Mouse (Mus musculus): Measurements from ENCODE around the gene Oaz1. TPM values are rescaled to one million over a fixed set of nuclear protein-coding genes. Genes with fewer than 3 reads are reported as not detected.

The Oaz1 gene
- polyA plus RNA-seq, 1 experiment from 2014 or later, result 1,556 TPM

DNA sequence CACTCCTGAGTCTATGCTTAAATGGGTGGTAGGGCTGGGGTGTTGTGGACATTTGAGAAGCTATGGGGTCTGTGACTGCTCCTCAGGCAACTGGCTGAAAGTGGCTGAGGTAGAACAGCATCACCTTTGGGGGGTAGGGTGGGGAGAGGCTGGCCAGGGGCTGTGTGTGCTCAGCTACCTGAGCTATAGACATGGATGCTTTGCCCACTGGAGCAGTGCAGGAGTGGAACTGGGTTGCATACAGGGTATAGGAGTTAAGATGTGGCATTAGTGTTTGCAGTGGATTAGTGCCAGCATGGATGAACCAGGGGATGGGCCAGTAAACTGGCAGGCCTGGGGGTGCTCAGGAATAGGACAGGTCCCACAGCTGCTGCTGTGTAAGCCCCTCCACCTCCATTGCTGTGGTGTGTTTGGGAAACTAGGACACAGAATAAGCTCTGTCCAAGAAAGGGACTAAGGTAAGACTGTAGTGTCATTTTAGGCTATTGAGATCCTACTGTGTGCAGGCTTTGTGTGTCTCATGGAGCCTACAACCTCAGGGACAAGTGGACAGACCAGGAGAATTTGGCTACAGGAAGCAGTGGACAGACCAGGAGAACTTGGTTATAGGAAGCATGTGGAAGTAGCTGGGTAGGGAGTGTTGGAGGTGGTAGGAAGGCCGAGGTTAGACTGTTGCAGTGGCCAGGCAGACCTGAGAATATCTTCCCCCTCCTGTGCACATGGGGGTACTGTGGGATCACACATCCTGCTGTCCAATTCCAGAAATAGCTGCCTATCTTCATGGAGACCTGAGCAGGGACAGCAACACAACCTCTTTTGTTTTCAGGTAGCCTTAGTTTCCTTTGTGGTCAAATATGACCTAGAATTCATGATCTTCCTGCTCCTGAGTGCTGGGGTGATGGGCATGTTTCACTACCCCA lies 3.2 kb downstream of the Oaz1 start:
- H3K4me3 ChIP-seq (replicated peaks), result no peak overlapping the region
- no peak for ATAC-seq (ENCODE audit: insufficient read depth, low FRiP score, low read depth)
- no peaks in the 10 kb centered on the region for H3K9me3 ChIP-seq
- no peak overlapping the region for H3K27ac ChIP-seq
- WGBS, result 48% methylated on average over 1 of the region's 1 CpGs
- no peak overlapping the region for H3K4me2 ChIP-seq
- peaks cover 39% of the 10 kb centered on the region for H3K4me1 ChIP-seq
- peaks cover 13% of the 10 kb centered on the region for H3K27me3 ChIP-seq (replicated peaks)
- no peak overlapping the region for H3K9ac ChIP-seq
- peaks cover 15% of the 10 kb centered on the region for H3K36me3 ChIP-seq

DNA sequence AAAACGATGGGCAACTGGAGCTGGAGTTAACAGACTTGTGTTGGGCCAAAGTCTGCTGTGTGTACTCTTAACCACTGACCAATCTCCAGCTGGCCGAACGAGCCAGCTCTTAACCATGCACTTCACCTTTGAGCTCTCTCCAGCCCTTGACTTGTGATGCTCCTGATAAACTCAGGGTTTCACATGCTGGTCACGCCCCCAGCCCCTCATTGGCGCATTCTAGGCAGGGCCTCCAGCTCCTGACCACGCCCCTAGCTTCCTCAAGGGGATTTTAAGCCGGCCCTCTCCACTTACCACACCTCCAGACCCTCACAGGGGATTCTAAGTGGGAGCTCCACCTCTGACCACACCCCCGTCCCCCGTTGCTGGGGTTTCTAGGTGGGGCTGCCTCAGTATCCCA lies 4.7 kb downstream of the Oaz1 start:
- Histone ChIP-seq H3K27me3 (replicated peaks) (peaks cover 28% of the 10 kb centered on the region), H3K27ac (no peak overlapping the region), H3K4me2 (no peak overlapping the region), H3K4me1 (peaks cover 39% of the 10 kb centered on the region), H3K9me3 (no peaks in the 10 kb centered on the region), H3K36me3 (peaks cover 15% of the 10 kb centered on the region), H3K9ac (no peak overlapping the region), H3K4me3 (replicated peaks) (no peak overlapping the region)
- WGBS, result 3% methylated on average over 9 of the region's 9 CpGs
- ATAC-seq (ENCODE audit: insufficient read depth, low FRiP score, low read depth), result no peak

DNA sequence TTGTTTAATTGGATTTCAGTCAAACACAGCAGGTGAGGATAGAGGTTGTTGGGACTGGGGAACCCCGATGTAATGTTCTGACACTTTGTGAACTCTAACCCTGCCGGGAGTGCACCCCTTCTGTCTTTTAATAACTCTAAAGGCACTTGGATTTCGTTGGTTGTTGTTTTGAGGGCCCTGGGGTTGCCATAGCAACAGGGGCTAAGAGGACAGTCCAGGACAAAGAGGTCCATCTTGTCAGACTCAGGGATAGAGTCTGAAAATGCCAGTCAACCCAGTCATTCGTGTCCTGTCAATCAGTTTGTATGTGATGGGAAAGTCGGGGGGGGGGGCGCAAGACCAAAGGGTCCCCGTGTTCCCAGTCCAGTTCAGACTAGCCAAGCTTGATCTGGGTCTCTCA lies 6.4 kb downstream of the Oaz1 start:
- Histone ChIP-seq H3K4me2 (no peak overlapping the region), H3K9me3 (no peaks in the 10 kb centered on the region), H3K36me3 (peaks cover 15% of the 10 kb centered on the region), H3K27me3 (replicated peaks) (peaks cover 42% of the 10 kb centered on the region), H3K9ac (no peak overlapping the region), H3K4me3 (replicated peaks) (no peak overlapping the region), H3K4me1 (peaks cover 35% of the 10 kb centered on the region), H3K27ac (no peak overlapping the region)
- no peak for ATAC-seq (ENCODE audit: insufficient read depth, low FRiP score, low read depth)
- 65% methylated on average over 7 of the region's 7 CpGs for WGBS

DNA sequence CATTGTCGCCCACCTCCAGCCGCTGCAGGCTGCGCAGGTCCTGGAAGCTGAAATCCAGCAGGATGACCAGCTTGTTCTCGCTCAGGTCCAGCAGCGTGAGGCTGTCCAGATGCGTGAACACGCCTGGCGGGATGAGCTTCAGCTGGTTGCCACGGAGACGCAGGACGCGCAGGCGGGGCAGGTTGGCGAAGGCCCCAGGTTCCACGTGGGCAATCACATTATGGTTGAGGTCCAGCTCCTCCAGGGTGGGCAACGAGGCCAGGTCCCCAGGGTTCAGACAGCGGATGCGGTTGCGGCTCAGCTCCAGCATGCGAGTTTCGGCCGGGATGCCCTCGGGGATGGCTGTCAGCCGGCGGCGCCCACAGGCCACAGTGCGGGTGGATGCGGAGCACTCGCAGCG lies 9.2 kb downstream of the Oaz1 start:
- no peak overlapping the region for H3K27ac ChIP-seq
- no peak overlapping the region for H3K4me2 ChIP-seq
- peaks cover 13% of the 10 kb centered on the region for H3K4me1 ChIP-seq
- no peak for ATAC-seq (ENCODE audit: insufficient read depth, low FRiP score, low read depth)
- H3K27me3 ChIP-seq (replicated peaks), result peaks cover 42% of the 10 kb centered on the region
- no peak overlapping the region for H3K4me3 ChIP-seq (replicated peaks)
- WGBS, result 56% methylated on average over 30 of the region's 30 CpGs
- no peak overlapping the region for H3K9ac ChIP-seq
- no peaks in the 10 kb centered on the region for H3K9me3 ChIP-seq
- peaks cover 2% of the 10 kb centered on the region; the same call in 1 of the 2 replicates for H3K36me3 ChIP-seq

DNA sequence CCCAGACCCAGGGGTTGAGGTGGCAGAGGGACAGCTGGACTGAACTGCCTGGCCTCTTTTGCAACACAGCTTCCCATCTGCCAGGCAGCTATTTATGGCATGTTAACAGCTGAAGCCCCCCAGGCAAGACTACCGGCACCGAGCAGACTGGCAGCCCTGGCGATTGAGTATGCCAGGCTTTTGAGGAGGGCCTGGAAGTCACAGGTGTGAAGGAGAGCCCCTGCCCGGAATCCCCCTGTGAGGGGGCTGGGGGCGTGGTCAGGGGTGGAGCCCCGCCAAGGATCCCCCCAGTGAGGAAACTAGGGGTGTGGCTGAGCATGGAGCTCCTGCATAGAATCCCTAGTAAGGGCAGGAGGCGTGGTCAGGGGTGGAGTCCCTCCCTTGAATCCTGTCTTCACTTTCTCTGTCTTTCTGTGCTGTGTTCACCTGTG lies 10.5 kb downstream of the Oaz1 start:
- no peak overlapping the region for H3K9ac ChIP-seq
- no peaks in the 10 kb centered on the region for H3K36me3 ChIP-seq
- H3K9me3 ChIP-seq, result no peaks in the 10 kb centered on the region
- 0 out of 2 replicates have a peak, but pooled peaks cover 5% of the 10 kb centered on the region for H3K4me1 ChIP-seq
- peaks cover 48% of the 10 kb centered on the region for H3K27me3 ChIP-seq (replicated peaks)
- ATAC-seq (ENCODE audit: insufficient read depth, low FRiP score, low read depth), result no peak
- 47% methylated on average over 7 of the region's 7 CpGs for WGBS
- H3K4me2 ChIP-seq, result no peak overlapping the region
- no peak overlapping the region for H3K27ac ChIP-seq
- H3K4me3 ChIP-seq (replicated peaks), result no peak overlapping the region

DNA sequence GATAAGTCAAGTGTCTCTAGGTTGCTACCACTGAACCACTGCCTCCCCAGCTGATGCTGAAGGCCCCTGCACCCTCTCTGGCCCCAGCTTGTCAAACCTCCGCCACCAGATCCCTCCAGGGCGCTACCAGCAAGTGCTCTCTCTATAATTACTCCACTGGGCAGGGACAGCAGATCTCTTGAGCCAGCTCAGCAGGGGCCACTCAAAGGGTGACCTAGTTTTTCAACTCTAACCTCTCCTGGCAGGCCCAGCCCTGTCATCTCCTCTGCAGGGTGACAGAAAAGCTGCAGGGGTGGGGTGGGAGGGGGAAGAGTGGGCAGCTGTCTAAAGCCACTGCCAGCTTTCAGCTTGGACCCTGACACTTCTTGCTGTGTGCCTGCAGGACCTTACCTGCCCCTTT lies 11.4 kb downstream of the Oaz1 start:
- ATAC-seq (ENCODE audit: insufficient read depth, low FRiP score, low read depth), result no peak

DNA sequence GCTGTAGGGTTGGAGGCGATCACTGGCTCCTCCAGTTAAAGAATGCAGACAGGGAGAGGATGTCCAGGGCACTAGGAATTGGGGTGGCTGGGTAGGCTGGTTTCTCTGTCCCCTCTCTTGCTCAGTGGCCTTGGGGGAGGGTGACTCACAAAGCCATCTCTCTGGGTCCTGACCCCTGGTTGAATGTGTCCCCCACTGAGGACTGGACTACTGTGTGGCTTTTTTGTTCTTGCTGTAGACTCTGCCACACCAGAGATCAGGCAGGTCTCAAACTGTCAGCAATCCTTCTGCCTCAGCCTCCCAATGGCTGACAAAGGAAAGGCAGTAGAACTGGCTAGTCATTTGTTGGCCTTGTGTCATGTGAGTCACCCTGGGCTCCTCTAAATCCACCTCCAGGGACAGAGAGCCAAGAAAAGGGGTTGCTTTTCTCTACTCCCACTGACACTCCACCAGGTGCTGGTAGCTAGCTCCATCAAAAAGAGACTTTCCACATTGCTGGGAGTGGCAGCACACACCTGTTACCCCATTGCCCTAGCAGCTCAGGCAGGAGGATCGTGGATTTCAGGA lies 12.0 kb downstream of the Oaz1 start:
- Histone ChIP-seq H3K36me3 (no peaks in the 10 kb centered on the region), H3K27me3 (replicated peaks) (peaks cover 61% of the 10 kb centered on the region), H3K4me2 (no peak overlapping the region), H3K27ac (no peak overlapping the region), H3K4me1 (peaks cover 3% of the 10 kb centered on the region), H3K4me3 (replicated peaks) (no peak overlapping the region), H3K9me3 (no peaks in the 10 kb centered on the region), H3K9ac (no peak overlapping the region)
- 71% methylated on average over 2 of the region's 2 CpGs for WGBS
- no peak for ATAC-seq (ENCODE audit: insufficient read depth, low FRiP score, low read depth)

More for the DNA sequence above, 11.4 kb downstream of the Oaz1 start:
- no peaks in the 10 kb centered on the region for H3K9me3 ChIP-seq
- H3K4me2 ChIP-seq, result no peak overlapping the region
- peaks cover 56% of the 10 kb centered on the region for H3K27me3 ChIP-seq (replicated peaks)
- no peak overlapping the region for H3K4me3 ChIP-seq (replicated peaks)
- 12% methylated on average over 2 of the region's 2 CpGs for WGBS
- H3K36me3 ChIP-seq, result no peaks in the 10 kb centered on the region
- H3K9ac ChIP-seq, result no peak overlapping the region
- H3K27ac ChIP-seq, result no peak overlapping the region
- 0 out of 2 replicates have a peak, but pooled peaks cover 2% of the 10 kb centered on the region for H3K4me1 ChIP-seq

DNA sequence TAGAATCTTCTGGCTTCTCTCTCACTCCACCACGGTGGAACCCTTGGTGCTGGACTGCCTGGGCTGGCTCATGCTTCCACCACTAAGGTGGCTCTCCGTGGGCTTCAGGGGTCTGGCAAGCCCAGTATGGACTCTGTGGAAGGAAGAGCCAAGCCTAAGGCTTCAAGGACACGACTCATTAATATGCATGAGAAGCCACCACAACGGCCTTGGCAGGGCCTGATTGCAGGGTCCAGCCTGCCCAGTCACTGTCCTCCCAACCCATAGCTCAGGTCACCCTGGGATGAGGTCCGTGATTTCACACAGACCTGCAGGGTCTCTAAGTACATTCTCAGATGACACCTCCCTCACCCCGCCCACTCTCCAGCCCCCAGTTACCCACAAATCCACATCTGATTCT lies 13.4 kb downstream of the Oaz1 start:
- Histone ChIP-seq H3K9me3 (no peaks in the 10 kb centered on the region), H3K27ac (no peak overlapping the region), H3K9ac (no peak overlapping the region), H3K4me2 (no peak overlapping the region), H3K27me3 (replicated peaks) (peaks cover 61% of the 10 kb centered on the region), H3K4me3 (replicated peaks) (no peak overlapping the region), H3K4me1 (peaks cover 9% of the 10 kb centered on the region), H3K36me3 (no peaks in the 10 kb centered on the region)
- ATAC-seq (ENCODE audit: insufficient read depth, low FRiP score, low read depth), result no peak
- WGBS, result 59% methylated on average over 6 of the region's 6 CpGs

DNA sequence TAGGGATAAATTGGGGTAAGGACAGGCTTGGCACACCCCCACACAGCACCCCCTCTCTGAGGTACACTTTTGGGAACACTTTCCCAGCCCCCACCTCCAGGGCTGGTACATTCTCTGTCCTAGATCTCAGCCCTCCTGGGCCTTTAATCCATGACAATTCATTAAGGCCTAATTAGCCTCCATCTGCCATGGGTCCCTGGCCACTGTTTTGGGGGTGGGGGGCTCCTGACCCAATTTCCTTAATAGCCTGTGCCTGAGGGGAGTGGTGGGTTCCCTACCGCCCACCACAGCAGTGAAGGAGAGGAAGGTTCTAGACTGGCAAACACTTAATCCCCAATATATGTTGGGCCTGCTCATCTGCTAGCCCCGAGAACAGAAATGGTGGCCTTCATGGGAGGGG lies 15.2 kb downstream of the Oaz1 start:
- Histone ChIP-seq H3K4me3 (replicated peaks) (no peak overlapping the region), H3K36me3 (no peaks in the 10 kb centered on the region), H3K4me1 (peaks cover 9% of the 10 kb centered on the region), H3K9me3 (no peaks in the 10 kb centered on the region), H3K9ac (no peak overlapping the region), H3K27ac (no peak overlapping the region), H3K27me3 (replicated peaks) (peaks cover 57% of the 10 kb centered on the region), H3K4me2 (no peak overlapping the region)
- 67% methylated on average over 2 of the region's 2 CpGs for WGBS
- no peak for ATAC-seq (ENCODE audit: insufficient read depth, low FRiP score, low read depth)

DNA sequence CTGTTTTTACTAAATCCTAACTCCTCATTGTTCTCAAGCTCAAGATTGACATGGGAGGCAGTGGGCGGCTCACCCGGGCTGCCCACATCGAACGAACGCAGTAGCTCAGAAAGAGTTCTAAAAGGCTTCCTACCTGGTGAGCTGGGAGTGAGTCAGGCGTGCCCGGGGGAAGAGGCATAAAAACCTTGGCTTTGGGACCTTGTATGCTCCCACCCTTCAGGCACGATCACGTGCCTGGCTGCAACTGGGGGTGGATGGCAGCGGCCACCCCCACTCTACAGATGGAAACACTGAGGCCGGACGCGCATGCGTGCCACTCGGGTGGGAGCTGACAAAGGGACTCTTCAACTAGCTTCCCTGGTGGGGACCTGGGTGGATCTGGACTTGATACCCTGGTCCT lies 15.9 kb downstream of the Oaz1 start:
- Histone ChIP-seq H3K27me3 (replicated peaks) (peaks cover 50% of the 10 kb centered on the region), H3K27ac (no peak overlapping the region), H3K36me3 (no peaks in the 10 kb centered on the region), H3K4me2 (no peak overlapping the region), H3K4me1 (peaks cover 9% of the 10 kb centered on the region), H3K9ac (no peak overlapping the region), H3K4me3 (replicated peaks) (no peak overlapping the region), H3K9me3 (no peaks in the 10 kb centered on the region)
- no peak for ATAC-seq (ENCODE audit: insufficient read depth, low FRiP score, low read depth)
- WGBS, result 80% methylated on average over 15 of the region's 15 CpGs

DNA sequence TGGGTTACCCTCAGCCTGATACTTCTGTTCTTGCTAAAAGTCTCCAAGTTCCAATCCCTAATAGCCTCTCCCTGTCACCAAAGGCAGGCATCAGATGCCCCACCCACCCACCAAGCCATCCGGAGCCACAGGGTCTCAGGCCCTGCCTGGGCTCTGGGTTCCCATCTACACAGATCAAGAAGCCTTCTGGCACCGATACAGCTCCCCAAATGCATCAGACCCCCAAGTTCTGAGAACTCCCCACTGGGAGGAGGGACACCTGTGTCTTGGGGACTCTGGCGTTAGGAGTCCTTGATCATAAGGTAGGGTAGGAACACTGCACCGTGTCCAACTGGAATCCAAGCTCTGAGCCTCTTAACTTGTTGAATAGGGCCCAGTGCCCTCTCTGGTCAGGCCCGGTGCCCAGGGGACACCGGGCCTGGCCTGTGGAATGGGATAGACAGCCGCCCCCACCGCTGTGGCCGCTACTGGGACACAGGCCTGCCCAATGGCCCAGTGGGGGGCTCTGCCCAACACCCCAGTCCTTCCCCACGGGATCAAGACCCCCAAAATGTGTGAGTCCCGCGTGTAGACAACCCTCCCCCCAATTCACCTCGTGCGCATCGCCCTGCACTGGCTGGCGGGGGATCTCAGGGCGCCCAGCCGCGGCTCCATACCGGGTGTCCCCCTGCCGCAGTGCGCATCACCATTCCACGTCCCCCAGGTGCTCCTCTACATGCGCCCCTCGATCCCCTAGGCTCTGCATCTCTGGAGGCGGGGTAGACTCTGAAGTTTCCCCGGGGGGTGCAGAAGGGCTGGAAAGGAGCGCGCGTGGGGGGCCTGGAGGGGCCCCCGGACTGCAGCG lies 16.9 kb downstream of the Oaz1 start:
- peak overlapping the region; percentile 40 for H3K4me3 ChIP-seq (replicated peaks)
- peaks cover 9% of the 10 kb centered on the region for H3K4me1 ChIP-seq
- ATAC-seq (ENCODE audit: insufficient read depth, low FRiP score, low read depth), result no peak
- peak overlapping the region; percentile 73 for H3K4me2 ChIP-seq
- 13% methylated on average over 26 of the region's 32 CpGs for WGBS
- H3K27me3 ChIP-seq (replicated peaks), result peaks cover 49% of the 10 kb centered on the region
- H3K9me3 ChIP-seq, result no peaks in the 10 kb centered on the region
- H3K27ac ChIP-seq, result no peak overlapping the region
- H3K36me3 ChIP-seq, result no peaks in the 10 kb centered on the region
- no peak overlapping the region for H3K9ac ChIP-seq

Data from stomach, embryonic 15.5 days (tissue).